Mouse (Mus musculus) urinary bladder, adult 2 months (tissue): ENCODE data around the gene Hoxd3. TPM values are rescaled to one million over a fixed set of nuclear protein-coding genes. Genes with fewer than 3 reads are reported as not detected.

Source experiments
- DNase-seq: peaks from one replicate; pipeline ENCODE4 v3.0.0; 2022; ENCODE audit warnings: low spot score
- polyA plus RNA-seq: library from polyadenylated mRNA; depleted of rRNA; stranded (reverse); fragments of >200 nt; gene quantifications from 2 replicates; pipeline ENCODE4 v1.2.3, GENCODE M21; 2012

The Hoxd3 gene
- polyA plus RNA-seq, 1 experiment, result 2.6 TPM

- no peak for DNase-seq
These were observed 18.8 kb upstream of the Hoxd3 start for GRCm38 (mm10) chr2:74692808-74693431.

- DNase-seq, result no peak
These were observed 18.3 kb upstream of the Hoxd3 start for GRCm38 (mm10) chr2:74693432-74693827.

DNA sequence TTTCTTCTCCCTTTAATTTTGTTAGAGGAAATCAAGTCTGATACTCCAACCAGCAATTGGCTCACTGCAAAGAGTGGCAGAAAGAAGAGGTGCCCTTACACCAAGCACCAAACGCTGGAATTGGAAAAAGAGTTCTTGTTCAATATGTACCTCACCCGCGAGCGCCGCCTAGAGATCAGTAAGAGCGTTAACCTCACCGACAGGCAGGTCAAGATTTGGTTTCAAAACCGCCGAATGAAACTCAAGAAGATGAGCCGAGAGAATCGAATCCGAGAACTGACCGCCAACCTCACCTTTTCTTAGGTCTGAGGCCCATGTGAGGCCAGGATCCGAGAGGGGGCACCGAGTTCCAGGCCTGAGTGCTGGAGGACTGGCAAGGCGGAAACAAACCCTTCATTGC is 17.7 kb upstream of the Hoxd3 start:
- DNase-seq, result no peak

DNA sequence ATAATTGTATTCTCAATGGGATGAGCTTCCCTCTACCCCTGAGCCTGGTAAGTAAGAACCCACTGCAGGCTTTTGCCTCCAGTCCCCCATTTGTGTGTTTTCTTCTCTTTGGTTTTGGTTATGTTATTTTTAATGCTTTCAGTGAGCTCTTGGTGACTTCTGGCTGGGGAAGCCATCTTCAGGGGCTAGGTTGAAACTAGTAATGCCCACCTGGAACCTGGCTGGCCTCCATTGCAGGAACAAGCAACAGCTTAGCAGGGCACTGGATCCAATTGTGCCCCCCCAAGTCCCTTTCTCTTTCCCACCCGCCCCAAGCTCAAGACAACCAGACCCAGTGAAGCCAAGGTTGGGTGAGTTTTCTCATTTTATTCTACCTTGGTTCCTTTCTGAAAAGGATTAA is 16.3 kb upstream of the Hoxd3 start:
- no peak for DNase-seq

- DNase-seq, result no peak
These were observed 15.8 kb upstream of the Hoxd3 start for GRCm38 (mm10) chr2:74695813-74696430.

DNA sequence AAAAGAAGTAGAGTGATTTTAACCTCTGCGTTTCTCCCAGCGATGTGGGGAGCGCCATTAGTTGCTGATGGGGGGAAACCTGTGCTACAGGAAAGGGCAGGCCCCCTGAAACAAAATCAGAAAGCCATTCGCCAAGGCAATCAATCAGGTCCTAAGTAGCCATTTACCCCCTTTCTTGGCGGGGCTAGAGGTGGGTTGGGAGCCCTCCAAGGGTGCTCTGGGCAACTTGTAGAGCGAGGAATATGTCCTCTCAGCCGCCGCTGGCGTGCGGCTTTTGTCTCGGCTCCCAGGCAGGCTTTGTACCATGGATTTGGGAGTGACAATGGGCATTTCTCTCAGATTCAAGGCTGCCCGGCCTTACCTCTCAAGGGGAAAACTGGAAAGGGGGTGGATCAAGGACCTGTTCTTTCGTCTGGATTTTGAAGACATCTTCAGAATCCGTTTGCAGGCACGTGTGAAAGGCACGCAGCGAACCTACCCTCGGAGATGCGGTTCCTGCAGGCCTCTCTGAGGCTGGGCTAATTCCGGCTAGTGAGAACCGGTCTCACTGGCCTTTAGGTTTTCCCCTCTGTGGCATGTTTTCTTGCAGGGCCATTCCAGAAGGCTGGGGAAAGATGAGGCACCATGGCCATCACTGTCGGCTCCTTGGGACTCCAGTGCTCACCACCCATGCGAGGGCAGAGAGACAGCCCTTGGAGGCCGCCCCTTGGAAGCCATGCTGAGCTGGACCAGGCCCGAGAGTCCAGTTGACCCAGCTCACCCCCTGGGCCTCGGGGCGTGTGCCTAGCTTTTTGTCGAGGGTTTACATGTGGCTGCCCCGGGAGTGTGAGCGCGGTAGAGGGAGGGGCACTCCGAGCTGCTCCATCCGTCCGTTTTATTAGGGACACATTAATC is 15.0 kb upstream of the Hoxd3 start:
- no peak for DNase-seq

GRCm38 (mm10) chr2:74697567-74698121 is 14.1 kb upstream of the Hoxd3 start, which contains the start of gene Hoxd9:
Hoxd9 (plus strand) TSS chr2:74697727.
- DNase-seq, result peak; percentile 83

DNA sequence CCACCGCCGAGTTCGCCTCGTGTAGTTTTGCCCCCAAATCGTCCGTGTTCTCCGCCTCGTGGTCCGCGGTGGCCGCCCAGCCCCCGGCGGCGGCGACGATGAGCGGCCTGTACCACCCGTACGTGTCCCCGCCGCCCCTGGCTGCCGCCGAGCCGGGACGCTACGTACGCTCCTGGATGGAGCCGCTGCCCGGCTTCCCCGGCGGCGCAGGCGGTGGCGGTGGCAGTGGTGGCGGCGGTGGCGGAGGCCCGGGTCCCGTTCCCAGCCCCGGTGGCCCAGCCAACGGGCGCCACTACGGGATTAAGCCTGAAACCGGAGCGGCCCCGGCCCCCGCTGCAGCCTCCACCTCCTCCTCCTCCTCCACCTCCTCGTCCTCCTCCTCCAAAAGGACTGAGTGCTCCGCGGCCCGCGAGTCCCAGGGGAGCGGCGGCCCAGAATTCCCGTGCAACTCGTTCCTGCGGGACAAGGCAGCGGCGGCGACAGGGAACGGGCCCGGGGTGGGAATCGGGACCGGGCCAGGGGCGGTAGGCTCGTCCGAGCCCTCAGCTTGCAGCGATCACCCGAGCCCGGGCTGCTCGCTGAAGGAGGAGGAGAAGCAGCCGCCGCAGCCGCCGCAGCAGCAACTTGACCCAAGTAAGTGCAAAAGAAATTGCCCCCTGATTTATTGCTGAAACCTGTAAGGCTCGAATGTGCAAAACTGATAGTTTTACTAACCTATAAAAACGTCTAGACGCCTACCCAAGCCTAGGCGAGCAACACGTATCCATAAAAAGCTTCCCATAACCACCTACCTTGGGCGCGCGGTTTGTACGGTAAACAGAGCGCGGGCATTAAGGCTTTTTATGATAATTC is 13.3 kb upstream of the Hoxd3 start:
- DNase-seq, result peak; percentile 61

DNA sequence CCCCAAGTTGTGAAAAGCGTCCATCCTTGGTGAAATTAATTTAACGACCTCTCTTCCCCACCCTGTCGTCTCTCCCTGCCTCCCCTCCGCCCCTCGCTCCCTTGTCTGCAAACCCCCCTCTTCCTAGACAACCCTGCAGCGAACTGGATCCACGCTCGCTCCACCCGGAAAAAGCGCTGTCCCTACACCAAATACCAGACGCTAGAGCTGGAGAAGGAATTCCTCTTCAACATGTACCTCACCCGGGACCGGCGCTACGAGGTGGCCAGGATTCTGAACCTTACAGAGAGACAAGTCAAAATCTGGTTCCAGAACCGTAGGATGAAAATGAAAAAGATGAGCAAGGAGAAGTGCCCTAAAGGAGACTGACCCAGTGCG is 12.7 kb upstream of the Hoxd3 start:
- DNase-seq, result no peak

DNA sequence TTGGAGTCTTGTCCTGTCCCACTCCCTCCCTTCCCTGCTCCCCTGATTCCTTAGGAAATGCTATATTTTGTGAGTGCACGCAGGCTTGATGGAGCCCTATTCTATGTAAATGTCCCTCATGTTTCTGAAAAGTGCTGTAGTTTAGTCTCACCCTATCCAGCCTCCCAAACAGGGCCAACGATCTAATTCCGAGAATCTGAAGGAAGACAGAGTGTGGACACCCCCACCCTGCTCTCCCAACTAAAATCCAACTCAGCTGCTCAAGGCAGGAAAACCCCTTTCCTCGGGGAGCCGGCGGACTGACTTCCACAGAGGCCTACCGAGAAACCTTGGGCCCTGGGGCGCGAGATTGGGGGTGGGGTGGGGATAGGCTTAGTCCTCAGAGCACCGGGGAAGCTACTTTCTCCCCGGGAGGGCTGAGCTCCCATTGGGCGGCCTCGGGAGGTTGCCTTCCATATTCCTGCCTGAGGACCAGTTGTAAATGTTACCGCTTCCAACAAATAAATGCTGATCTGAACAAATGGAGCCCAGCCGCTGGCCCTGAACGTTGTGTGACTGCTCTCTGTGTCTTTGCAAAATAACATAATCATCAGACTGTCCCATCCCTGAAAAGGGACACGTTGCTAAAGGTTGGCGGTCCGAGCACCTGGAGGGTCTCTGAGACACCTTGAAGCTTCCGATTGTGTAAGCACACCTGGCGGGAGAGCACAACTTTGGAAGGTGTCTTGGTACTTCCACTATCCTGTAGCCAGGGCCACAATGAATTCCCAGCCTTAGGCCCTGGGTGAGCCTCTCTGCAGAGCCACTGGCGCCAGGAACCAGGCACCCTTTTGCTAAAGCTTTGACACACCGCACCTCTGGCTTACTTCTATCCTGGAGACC is 11.8 kb upstream of the Hoxd3 start:
- no peak for DNase-seq

GRCm38 (mm10) chr2:74700546-74701112 is 11.1 kb upstream of the Hoxd3 start:
- no peak for DNase-seq

DNA sequence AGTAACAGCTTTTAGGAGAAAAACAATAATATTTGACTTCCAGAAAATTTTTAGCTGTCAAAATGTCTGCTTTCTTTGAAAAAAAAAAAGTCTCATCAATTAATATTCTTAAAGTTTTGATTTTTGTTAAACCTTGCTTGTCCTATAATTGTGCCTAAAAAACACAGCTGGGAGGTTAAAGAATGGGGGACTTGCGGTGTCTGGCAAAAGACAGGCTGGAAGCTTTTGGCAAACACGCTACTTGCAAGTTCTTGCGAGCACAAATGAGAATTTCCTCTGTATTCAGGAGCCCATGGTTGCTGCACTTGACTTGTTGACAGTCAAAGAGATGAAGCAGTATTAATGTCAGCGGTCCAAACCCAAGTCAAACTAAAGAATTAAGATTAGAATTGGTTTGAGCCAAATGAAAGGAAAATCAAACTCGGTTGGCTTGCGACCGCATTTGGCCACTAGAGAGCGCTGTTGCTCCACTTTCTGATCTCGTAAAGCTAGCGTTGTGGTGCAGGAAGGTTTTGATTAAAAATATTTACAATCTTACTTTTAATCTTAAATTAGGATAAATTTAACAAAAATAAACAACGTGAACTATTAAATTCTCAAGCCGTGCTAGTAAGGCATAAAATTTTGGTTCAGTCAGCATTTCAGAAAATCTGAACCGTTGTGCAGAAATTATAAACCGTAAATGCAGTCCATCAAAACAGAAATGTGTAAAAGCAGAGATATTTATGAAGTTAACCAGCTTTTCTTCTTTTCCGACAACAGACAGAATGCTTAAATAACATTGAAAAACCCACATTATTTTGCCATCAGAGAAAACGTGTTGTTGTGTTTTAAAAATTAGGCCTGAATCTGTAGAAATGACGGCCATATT is 9.5 kb upstream of the Hoxd3 start:
- no peak for DNase-seq

DNA sequence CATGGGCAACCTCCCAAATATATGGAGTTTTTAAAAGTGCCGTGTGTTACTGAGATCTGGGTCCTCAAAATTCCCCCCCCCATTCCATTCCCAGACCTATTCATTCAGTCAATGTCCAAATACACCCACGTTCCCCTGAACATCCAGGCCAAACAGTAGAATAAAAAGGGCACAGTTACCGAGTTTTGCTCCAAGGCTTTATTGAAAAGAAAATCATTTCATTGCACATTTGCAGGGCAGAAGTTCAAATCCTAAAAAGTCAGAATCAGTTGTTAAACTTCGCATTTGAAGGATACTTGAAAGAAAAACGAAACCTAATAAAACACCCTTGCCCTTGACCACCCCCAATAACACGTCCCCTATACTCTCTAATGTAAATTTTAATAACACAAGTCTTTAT is 8.9 kb upstream of the Hoxd3 start:
- DNase-seq, result no peak

DNA sequence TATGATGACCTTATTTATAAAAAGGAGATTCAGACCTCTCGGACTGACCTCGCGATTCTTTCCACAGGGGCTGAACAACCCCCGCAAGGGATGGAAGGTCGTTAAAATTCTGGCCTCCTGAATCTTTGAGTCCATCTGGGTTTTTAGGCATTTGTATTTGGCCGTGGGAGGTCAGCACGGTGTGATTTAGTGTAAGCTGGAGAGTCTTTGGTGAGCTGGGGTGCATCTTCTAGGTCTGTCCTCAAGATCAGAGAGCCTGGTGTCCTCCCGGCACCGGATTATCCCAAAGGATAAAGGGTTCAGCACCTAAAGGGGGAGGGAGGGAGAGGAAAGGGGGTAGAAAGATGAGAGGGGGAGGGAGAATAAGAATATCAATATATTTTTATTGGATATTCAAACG is 8.4 kb upstream of the Hoxd3 start:
- DNase-seq, result no peak

- no peak for DNase-seq
These were observed 7.9 kb upstream of the Hoxd3 start for GRCm38 (mm10) chr2:74703720-74704392.

GRCm38 (mm10) chr2:74704393-74704998 is 7.2 kb upstream of the Hoxd3 start, which contains the start of gene Hoxd8:
Hoxd8 (plus strand) TSS chr2:74704615.
- DNase-seq, result peak; percentile 84

DNA sequence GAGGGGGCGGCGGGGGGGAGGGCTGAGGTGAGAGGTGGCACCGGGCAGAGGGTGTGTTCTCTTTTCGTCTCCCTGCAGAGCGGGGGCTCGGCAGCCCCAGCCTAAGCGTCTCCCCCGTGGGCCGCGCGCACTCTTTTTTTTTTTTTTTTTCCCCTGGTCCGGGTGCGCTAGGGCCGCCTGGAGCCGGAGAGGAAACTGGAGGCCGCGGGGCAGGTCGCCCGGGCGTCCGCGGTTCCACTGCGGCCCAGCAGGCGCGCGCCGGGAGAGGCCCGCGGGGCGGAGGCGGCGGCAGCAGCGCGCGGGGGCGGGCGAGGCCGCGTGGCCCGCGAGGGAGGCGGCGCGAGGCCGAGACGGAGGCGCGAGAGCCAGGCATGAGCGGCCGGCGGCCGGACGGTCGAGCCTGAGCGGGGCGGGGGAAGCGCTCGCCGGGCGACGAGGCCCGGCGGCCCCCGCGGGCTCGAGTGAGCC is 6.7 kb upstream of the Hoxd3 start:
- DNase-seq, result no peak
